Mouse (Mus musculus): ENCODE results near the gene Gm37240.

The Gm37240 gene

GRCm38 (mm10) chr3:85397816-85398482 lies 489.4 kb downstream of the Gm37240 start:
- no peak for DNase-seq (ENCODE audit: low spot score)

- no peak for DNase-seq (ENCODE audit: low spot score)
Observed at GRCm38 (mm10) chr3:85393395-85393794, 493.9 kb downstream of the Gm37240 start.

- no peak for DNase-seq (ENCODE audit: low spot score)
Observed at GRCm38 (mm10) chr3:85391756-85392155, 495.6 kb downstream of the Gm37240 start.

GRCm38 (mm10) chr3:85391111-85391510 lies 496.2 kb downstream of the Gm37240 start:
- no peak for DNase-seq (ENCODE audit: low spot score)

- no peak for DNase-seq (ENCODE audit: low spot score)
Observed at GRCm38 (mm10) chr3:85385371-85385770, 501.9 kb downstream of the Gm37240 start.

GRCm38 (mm10) chr3:85383330-85383729 lies 504.0 kb downstream of the Gm37240 start:
- no peak for DNase-seq (ENCODE audit: low spot score)

- no peak for DNase-seq (ENCODE audit: low spot score)
Observed at GRCm38 (mm10) chr3:85378703-85379395, 508.5 kb downstream of the Gm37240 start.

- DNase-seq (ENCODE audit: low spot score): no peak
Observed at GRCm38 (mm10) chr3:85377946-85378702, 509.2 kb downstream of the Gm37240 start.

GRCm38 (mm10) chr3:85377505-85377904 lies 509.8 kb downstream of the Gm37240 start:
- DNase-seq (ENCODE audit: low spot score): no peak

GRCm38 (mm10) chr3:85376541-85376940 lies 510.8 kb downstream of the Gm37240 start:
- no peak for DNase-seq (ENCODE audit: low spot score)

- DNase-seq (ENCODE audit: low spot score): no peak
Observed at GRCm38 (mm10) chr3:85373039-85373438, 514.3 kb downstream of the Gm37240 start.

- DNase-seq (ENCODE audit: low spot score): no peak
Observed at GRCm38 (mm10) chr3:85369847-85370246, 517.5 kb downstream of the Gm37240 start.

- DNase-seq (ENCODE audit: low spot score): peak; percentile 32
Observed at GRCm38 (mm10) chr3:85369157-85369556, 518.2 kb downstream of the Gm37240 start.

GRCm38 (mm10) chr3:85368354-85369120 lies 518.8 kb downstream of the Gm37240 start:
- no peak for DNase-seq (ENCODE audit: low spot score)

GRCm38 (mm10) chr3:85364591-85365343 lies 522.6 kb downstream of the Gm37240 start:
- DNase-seq (ENCODE audit: low spot score): no peak

GRCm38 (mm10) chr3:85362883-85363282 lies 524.4 kb downstream of the Gm37240 start:
- DNase-seq (ENCODE audit: low spot score): no peak

- no peak for DNase-seq (ENCODE audit: low spot score)
Observed at GRCm38 (mm10) chr3:85356373-85356772, 530.9 kb downstream of the Gm37240 start.

- DNase-seq (ENCODE audit: low spot score): no peak
Observed at GRCm38 (mm10) chr3:85348021-85348420, 539.3 kb downstream of the Gm37240 start.

- DNase-seq (ENCODE audit: low spot score): no peak
Observed at GRCm38 (mm10) chr3:85341103-85341860, 546.0 kb downstream of the Gm37240 start.

- DNase-seq (ENCODE audit: low spot score): no peak
Observed at GRCm38 (mm10) chr3:85340491-85340890, 546.8 kb downstream of the Gm37240 start.

- DNase-seq (ENCODE audit: low spot score): no peak
Observed at GRCm38 (mm10) chr3:85339926-85340325, 547.4 kb downstream of the Gm37240 start.

All from retina, embryonic 14.5 days (tissue).